Mouse (Mus musculus) kidney, adult 2 months (tissue): ENCODE results near the gene Usp6nl.

Experiments
- CTCF ChIP-seq: fragments of 200-500 bp; conservative IDR thresholded peaks from 2 replicates; pipeline ENCODE4 v1.5.1; 2011; ENCODE audit warnings: low read depth, mild to moderate bottlenecking, control low read depth, low read length, moderate library complexity, mixed read lengths; ENCODE audit not compliant: insufficient read depth, insufficient read length
- POLR2A ChIP-seq: fragments of 200-500 bp; IDR thresholded peaks from one replicate; pipeline ENCODE4 v1.6.1; 2011; ENCODE audit warnings: low read depth, low read length, control low read depth

DNA sequence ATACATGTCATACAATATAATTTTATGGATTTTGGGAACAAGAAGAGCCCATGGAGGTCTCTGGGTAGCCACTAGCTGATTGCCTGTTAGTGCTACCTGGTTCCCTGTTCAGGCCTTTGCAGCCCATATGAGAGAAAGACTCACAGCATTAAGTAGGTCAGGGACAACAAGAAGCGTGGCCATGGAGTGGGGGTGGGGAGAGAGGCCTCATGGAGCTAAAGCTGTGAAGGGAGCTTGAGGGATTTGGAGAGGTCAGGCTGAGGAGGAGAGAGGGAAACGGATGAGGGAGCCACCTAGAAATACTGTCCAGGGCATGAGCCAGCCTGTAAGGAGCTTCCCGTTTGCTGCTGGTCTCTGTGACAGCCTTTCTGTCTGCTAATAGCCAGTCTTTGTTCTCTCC lies 159.9 kb downstream of the Usp6nl start:
- no peak for TF ChIP-seq CTCF
- TF ChIP-seq POLR2A: no peak
